Mouse (Mus musculus) gastrocnemius, postnatal 14 days (tissue): ENCODE results near the gene Wdr31. TPM values are rescaled to one million over a fixed set of nuclear protein-coding genes. Genes with fewer than 3 reads are reported as not detected.

ENCODE experiments used
- DNase-seq: peaks from one replicate; pipeline ENCODE4 v3.0.0; 2021; ENCODE audit warnings: mixed read lengths
- intact Hi-C: fragments of 180-260 bp; cut with DNase I; formaldehyde crosslinking; loops from one replicate; pipeline ENCODE4 v1.15.1; 2025; ENCODE audit warnings: low total_unique reads
- total RNA-seq, 2 experiments: library from RNA; stranded (reverse); gene quantifications; 2 replicates each; pipeline ENCODE4 v1.2.3; 2021

The Wdr31 gene
- total RNA-seq, 2 experiments from 2014 or later, result 0.31 to 0.37 TPM

GRCm38 (mm10) chr4:62463124-62463523 lies 7.6 kb downstream of the Wdr31 start:
- DNase-seq, result no peak
- intact Hi-C loops, result no loop called here

DNA sequence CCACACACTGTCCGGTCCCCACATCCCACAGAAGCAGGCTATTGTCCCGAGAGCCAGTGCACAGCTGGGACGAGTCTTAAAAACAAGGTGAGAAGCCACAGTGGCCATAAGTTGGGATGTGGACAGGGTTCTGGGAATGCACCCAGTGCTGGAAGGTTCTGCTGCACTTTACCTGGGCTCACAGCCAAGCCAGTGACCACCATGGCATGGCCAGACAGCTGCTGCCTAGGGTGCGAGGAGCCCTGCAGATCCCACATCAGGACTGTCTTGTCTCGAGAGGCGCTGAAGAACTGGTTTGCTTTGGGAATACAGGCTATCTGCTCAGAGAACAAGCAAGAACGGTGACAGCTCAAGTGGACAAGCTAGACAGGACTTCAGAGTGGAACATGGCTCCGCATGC lies 10.3 kb downstream of the Wdr31 start:
- intact Hi-C loops, result no loop called here
- no peak for DNase-seq

DNA sequence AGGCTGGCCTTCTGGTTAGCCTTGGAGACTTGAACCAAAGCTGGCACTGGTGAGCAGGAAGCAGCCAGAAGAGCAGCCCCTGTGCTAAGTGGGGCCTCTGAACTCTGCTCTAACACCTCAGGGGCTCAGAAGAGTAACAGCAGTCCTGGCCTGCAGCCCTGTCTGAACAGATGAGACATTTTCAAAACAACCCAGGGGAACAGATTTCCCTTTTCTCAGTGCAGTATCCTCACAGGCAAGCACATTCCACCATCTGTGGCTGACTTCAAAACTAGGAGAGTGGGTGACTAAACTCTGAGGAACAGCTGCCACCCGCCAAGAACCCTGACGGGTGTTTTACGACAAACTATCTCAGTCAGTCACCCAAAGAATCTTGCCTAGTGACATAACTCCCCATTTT lies 11.6 kb downstream of the Wdr31 start:
- no peak for DNase-seq
- intact Hi-C loops, result no loop called here

DNA sequence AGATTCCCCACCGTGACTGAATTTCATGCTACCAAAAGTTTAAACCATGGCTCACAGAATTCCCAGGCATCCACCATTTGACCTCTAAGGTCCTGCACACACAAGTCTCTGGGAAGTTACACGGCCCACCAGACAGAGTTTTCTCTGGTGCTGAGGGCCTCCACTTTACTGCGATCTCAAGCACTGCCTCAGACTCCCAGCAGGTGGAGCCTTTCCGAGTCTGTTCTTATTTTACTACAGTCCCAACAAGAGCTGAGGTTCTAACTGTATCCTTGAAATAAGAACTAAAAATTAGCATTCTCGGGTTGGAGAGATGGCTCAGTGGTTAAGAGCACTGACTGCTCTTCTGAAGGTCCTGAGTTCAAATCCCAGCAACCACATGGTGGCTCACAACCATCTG lies 15.7 kb downstream of the Wdr31 start:
- DNase-seq, result peak; percentile 18
- intact Hi-C loops, result loop anchor here (5.0 kb wide), 1 partner anchor 52 kb away; no protein-coding TSS in a partner anchor

DNA sequence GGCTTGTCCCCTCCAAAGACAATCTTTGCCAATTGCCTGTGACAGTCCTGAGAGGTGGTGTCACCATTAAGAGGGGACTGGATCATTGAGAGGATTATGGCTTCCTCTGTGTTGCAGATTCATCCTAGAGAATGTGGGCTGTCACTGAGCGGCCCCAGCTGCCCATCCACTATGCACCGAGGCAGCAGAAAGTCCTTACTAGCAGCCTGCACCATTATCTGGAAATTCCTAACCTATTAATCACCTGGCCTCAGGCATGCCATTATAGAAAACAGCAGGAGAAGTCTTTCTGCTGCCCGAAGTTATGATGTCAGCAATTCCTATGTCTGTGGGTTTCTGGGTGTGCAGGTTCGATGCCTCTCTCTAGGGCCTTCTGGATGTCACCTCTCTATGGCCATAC lies 29.7 kb downstream of the Wdr31 start:
- intact Hi-C loops, result no loop called here
- no peak for DNase-seq

DNA sequence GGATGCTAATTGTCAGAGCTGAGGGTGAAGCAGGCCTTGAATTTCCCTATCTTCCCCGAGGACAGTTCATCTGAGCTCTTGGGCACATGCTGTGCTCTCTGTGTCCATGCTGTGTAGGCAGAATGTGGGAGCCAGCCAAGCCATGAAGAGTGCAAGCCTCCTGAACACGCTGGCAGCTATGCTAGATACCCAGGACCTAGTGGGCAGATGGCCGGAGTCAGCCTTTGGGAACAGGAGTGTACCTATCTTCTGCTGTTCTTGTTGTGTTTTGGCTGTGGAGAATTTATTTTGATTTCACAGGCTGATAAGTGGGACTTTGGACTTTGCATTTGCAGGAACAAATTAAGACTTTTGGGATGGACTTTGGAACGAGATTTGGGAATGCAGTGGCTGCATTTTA lies 30.2 kb downstream of the Wdr31 start:
- intact Hi-C loops, result no loop called here
- DNase-seq, result no peak

- no peak for DNase-seq
- intact Hi-C loops, result no loop called here
Observed at GRCm38 (mm10) chr4:62439793-62440192, 30.9 kb downstream of the Wdr31 start.

GRCm38 (mm10) chr4:62437871-62438270 lies 32.8 kb downstream of the Wdr31 start:
- DNase-seq, result no peak
- intact Hi-C loops, result no loop called here

DNA sequence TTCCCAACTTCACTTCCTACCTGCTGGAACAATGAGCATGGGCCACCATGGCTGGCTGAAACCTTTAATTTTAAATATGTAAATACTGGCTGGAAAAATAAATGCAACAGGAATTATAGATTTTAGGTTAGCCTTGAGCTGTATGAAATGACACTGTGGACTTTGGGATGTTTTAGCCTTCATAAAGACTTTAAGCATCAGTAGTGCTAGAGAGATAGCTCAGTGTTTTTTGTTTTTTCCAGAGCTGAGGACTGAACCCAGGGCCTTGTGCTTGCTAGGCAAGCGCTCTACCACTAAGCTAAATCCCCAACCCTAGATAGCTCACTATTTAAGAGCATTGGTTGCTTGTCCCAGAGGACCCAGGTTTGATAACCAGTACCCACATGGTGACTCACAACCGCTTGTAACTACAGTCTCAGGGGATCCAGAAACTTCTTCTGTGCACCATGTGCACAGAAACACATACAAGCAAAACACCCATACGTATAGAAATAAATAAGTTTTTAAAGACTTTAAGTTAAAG lies 33.4 kb downstream of the Wdr31 start:
- DNase-seq, result no peak
- intact Hi-C loops, result no loop called here

DNA sequence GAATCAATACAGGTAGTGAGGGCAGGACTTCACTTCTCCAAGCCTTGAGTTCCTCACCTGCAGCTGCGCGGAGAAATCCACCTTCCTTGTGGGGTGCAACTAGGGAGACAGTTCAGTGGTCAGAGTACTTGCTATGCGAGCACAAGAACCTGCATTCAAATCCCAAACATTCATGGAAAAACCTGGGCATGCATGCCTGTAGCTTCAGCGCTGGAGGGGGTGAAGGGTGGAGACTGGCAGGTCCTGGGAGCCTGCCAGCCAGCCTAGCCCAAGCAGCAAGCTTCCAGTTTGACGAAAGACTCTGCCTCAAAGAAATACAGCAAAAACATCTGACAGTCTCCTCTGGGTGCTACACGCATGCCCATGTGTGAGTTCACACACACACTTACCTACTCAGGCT lies 35.6 kb downstream of the Wdr31 start, which contains the start of gene Rnf183:
TSS of gene Rnf183 (minus strand) at position 172 of the 400 bp plus-strand sequence.
- no peak for DNase-seq
- intact Hi-C loops, result no loop called here

GRCm38 (mm10) chr4:62433939-62434870 lies 36.5 kb downstream of the Wdr31 start:
- intact Hi-C loops, result no loop called here
- DNase-seq, result no peak

DNA sequence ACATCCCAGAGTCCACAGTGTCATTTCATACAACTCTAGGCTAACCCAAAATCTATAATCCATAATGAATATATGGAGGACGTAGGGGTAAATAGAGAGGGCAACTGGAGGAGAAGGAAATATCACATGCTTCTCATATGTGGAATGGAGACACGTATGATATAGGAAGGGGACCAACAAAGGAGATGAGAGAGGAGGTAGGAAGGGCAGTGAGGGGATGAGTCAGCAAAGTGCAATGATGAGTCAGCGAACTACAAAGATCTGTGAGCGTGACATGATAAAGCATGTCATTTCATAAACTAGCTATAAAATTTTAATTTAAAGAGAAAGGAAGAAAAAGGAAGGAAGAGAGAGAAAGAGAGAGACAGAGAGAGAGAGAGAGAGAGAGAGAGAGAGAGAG lies 39.2 kb downstream of the Wdr31 start:
- DNase-seq, result no peak
- intact Hi-C loops, result no loop called here

DNA sequence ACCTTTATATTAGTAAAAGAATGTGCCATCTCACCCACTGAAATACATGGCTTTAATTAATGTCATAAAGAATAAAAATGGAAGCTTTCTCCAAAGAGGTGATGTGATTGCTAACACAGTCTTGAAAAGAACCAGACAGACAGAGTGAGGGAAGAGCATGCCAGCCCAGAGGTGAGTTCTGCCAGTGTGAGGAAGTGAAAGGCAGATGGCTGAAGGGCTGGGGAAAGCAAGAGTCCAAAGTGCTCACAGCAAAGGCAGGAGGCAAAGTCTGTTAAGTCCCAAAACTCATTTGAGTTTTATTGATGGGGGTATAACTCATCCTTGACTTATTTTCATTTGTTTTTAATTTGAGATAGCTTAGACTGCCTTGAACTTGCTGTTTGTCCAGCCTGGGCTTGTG lies 40.0 kb downstream of the Wdr31 start:
- intact Hi-C loops, result no loop called here
- no peak for DNase-seq

DNA sequence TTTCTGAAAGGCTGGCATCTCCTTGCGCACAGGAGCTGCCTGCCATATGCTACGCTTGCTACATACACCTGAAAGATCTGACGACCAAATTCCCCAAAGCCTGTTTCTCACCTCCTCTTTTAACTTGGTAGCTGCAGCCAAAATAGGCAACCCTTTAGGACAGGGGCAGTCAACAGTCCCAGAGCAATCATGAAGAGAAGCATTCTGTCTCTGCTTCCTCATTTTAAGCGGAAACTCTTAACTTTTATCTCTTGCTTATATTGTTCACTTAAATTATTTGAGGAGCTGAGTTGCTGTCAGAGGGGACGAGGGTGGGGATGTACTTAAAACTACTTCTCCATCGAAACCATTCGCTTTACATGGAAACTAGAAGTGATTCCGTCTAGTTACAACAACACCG lies 41.1 kb downstream of the Wdr31 start:
- intact Hi-C loops, result no loop called here
- no peak for DNase-seq

- intact Hi-C loops, result no loop called here
- peak; percentile 13 for DNase-seq
Observed at GRCm38 (mm10) chr4:62427978-62428758, 42.5 kb downstream of the Wdr31 start.

GRCm38 (mm10) chr4:62425891-62426290 lies 44.8 kb downstream of the Wdr31 start:
- intact Hi-C loops, result no loop called here
- DNase-seq, result no peak

GRCm38 (mm10) chr4:62419091-62419490 lies 51.6 kb downstream of the Wdr31 start:
- intact Hi-C loops, result no loop called here
- DNase-seq, result no peak

GRCm38 (mm10) chr4:62418448-62418847 lies 52.2 kb downstream of the Wdr31 start:
- intact Hi-C loops, result no loop called here

DNA sequence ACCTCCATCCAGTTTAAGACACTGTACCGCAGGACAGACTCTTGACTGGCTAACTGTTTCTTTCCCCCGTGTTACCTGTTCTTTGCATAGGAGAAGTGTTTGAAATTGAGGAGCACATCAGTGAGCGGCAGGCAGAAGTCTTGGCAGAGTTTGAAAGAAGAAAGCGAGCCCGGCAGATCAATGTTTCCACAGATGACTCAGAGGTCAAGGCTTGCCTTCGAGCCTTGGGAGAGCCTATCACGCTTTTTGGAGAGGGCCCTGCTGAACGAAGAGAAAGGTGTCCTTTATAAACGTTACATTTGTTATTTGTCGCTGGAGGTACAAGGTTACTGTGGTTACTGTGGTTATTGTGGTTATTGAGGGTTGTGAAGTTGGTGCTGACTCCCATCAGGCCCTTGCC lies 59.1 kb downstream of the Wdr31 start:
- no peak for DNase-seq
- intact Hi-C loops, result no loop called here

More at GRCm38 (mm10) chr4:62418448-62418847, 52.2 kb downstream of the Wdr31 start:
- no peak for DNase-seq

- intact Hi-C loops, result no loop called here
- no peak for DNase-seq
Observed at GRCm38 (mm10) chr4:62410325-62410724, 60.4 kb downstream of the Wdr31 start.
